Mouse (Mus musculus) liver, embryonic 14.5 days (tissue): ENCODE measurements around the gene Cyp2ab1.

Experiments used
- CTCF ChIP-seq: IDR thresholded peaks from 2 replicates; pipeline ENCODE4 v1.5.1; 2016; ENCODE audit warnings: antibody characterized with exemption, low read depth, control low read depth
- EP300 ChIP-seq: IDR thresholded peaks from 2 replicates; pipeline ENCODE4 v1.6.1; 2016; ENCODE audit warnings: antibody characterized with exemption, low read depth

DNA sequence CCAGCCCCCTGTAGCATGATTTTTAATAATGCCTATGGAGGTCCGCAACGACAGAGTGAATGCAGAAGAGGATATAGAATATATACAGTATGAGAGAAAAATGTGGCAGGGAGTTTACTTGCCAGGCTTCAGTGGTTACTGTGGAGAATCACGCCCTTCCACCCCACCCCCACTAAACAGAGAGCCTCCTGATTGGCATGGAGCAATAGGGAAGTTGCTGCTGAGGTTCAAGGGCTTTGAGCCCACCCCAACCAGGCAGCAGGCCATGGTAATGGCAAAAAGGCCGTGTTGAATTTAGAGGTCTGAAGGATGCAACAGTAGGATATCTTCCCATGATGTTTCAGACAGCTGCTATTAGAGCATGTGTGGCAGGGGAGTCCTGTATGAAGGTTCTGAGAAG lies 53.9 kb downstream of the Cyp2ab1 start:
- TF ChIP-seq EP300 (no peak), CTCF (no peak)
